Mouse (Mus musculus) E14TG2a.4 (cell line): ENCODE measurements at regions not wholly inside any gene's neighbourhood (a gene's known extent, or its start where the extent isn't known, plus 50 kb on each side); places are given as distances from the start of the nearest gene placed in this dataset.

Source experiments
- H3K27me3 ChIP-seq: 2 replicates; pipeline ENCODE4 v1.6.1; 2014; ENCODE audit warnings: low read length, control low read depth; ENCODE audit not compliant: insufficient read depth
- H3K36me3 ChIP-seq: 2 replicates; pipeline ENCODE4 v1.6.1; 2014; ENCODE audit warnings: low read length, control low read depth; ENCODE audit not compliant: insufficient read depth
- H3K4me1 ChIP-seq: replicated peaks from 2 replicates; pipeline ENCODE4 v1.6.1; 2014; ENCODE audit warnings: low read depth, low read length, control low read depth
- H3K4me3 ChIP-seq: replicated peaks from 2 replicates; pipeline ENCODE4 v1.5.1; 2014; ENCODE audit warnings: mild to moderate bottlenecking, low read length
- H3K9me3 ChIP-seq: 2 replicates; pipeline ENCODE4 v1.6.1; 2014; ENCODE audit warnings: low read length, control low read depth
- CTCF ChIP-seq: conservative IDR thresholded peaks from 2 replicates; pipeline ENCODE4 v1.5.1; 2014; ENCODE audit warnings: low read length
- NANOG ChIP-seq: IDR thresholded peaks from 2 replicates; pipeline ENCODE4 v1.6.1; 2014; ENCODE audit warnings: borderline replicate concordance, low read length, mixed read lengths
- POU5F1 ChIP-seq: IDR thresholded peaks from 2 replicates; pipeline ENCODE4 v1.6.1; 2014; ENCODE audit warnings: low read length, borderline replicate concordance

GRCm38 (mm10) chr4:64645141-64645540 is 478.8 kb upstream of the Pappa start:
- H3K4me3 ChIP-seq: no peak overlapping the region
- TF ChIP-seq NANOG: no peak
- no peak for TF ChIP-seq CTCF
- TF ChIP-seq POU5F1: no peak
- no peaks in the 10 kb centered on the region for H3K9me3 ChIP-seq
- H3K36me3 ChIP-seq: no peaks in the 10 kb centered on the region
- H3K4me1 ChIP-seq: no peaks in the 10 kb centered on the region
- H3K27me3 ChIP-seq: no peaks in the 10 kb centered on the region

- H3K27me3 ChIP-seq: no peaks in the 10 kb centered on the region
- no peak for TF ChIP-seq NANOG
- TF ChIP-seq POU5F1: no peak
- TF ChIP-seq CTCF: no peak
Observed at GRCm38 (mm10) chr4:64654157-64654556, 469.8 kb upstream of the Pappa start.

GRCm38 (mm10) chr4:64655534-64655933 is 468.4 kb upstream of the Pappa start:
- H3K27me3 ChIP-seq: no peaks in the 10 kb centered on the region
- H3K36me3 ChIP-seq: no peaks in the 10 kb centered on the region
- H3K4me3 ChIP-seq: no peak overlapping the region
- TF ChIP-seq POU5F1 (no peak), CTCF (no peak), NANOG (no peak)
- H3K4me1 ChIP-seq: no peaks in the 10 kb centered on the region
- H3K9me3 ChIP-seq: no peaks in the 10 kb centered on the region

More at GRCm38 (mm10) chr4:64654157-64654556, 469.8 kb upstream of the Pappa start:
- Histone ChIP-seq H3K4me3 (no peak overlapping the region), H3K9me3 (no peaks in the 10 kb centered on the region), H3K4me1 (no peaks in the 10 kb centered on the region), H3K36me3 (no peaks in the 10 kb centered on the region)

GRCm38 (mm10) chr4:64663722-64664121 is 460.3 kb upstream of the Pappa start:
- TF ChIP-seq NANOG: no peak
- TF ChIP-seq POU5F1: no peak
- no peak for TF ChIP-seq CTCF
- Histone ChIP-seq H3K9me3 (no peaks in the 10 kb centered on the region), H3K36me3 (no peaks in the 10 kb centered on the region), H3K27me3 (no peaks in the 10 kb centered on the region), H3K4me1 (no peaks in the 10 kb centered on the region), H3K4me3 (no peak overlapping the region)

- Histone ChIP-seq H3K4me3 (no peak overlapping the region), H3K36me3 (no peaks in the 10 kb centered on the region), H3K4me1 (no peaks in the 10 kb centered on the region), H3K9me3 (no peaks in the 10 kb centered on the region), H3K27me3 (no peaks in the 10 kb centered on the region)
- TF ChIP-seq CTCF: no peak
- no peak for TF ChIP-seq POU5F1
- no peak for TF ChIP-seq NANOG
Observed at GRCm38 (mm10) chr4:64667998-64668397, 456.0 kb upstream of the Pappa start.

GRCm38 (mm10) chr4:64669722-64670121 is 454.3 kb upstream of the Pappa start:
- H3K36me3 ChIP-seq: no peaks in the 10 kb centered on the region
- no peaks in the 10 kb centered on the region for H3K9me3 ChIP-seq
- no peaks in the 10 kb centered on the region for H3K27me3 ChIP-seq
- TF ChIP-seq NANOG (no peak), CTCF (no peak), POU5F1 (no peak)
- no peaks in the 10 kb centered on the region for H3K4me1 ChIP-seq
- H3K4me3 ChIP-seq: no peak overlapping the region

GRCm38 (mm10) chr4:64676438-64676837 is 447.5 kb upstream of the Pappa start:
- H3K27me3 ChIP-seq: no peaks in the 10 kb centered on the region
- H3K4me1 ChIP-seq: no peaks in the 10 kb centered on the region
- TF ChIP-seq NANOG (no peak), CTCF (no peak), POU5F1 (no peak)
- H3K36me3 ChIP-seq: no peaks in the 10 kb centered on the region
- no peaks in the 10 kb centered on the region for H3K9me3 ChIP-seq
- H3K4me3 ChIP-seq: no peak overlapping the region

- Histone ChIP-seq H3K36me3 (no peaks in the 10 kb centered on the region), H3K4me1 (no peaks in the 10 kb centered on the region), H3K9me3 (no peaks in the 10 kb centered on the region), H3K27me3 (no peaks in the 10 kb centered on the region), H3K4me3 (no peak overlapping the region)
- TF ChIP-seq CTCF (no peak), POU5F1 (no peak), NANOG (no peak)
Observed at GRCm38 (mm10) chr4:64676881-64677280, 447.1 kb upstream of the Pappa start.

- H3K36me3 ChIP-seq: no peaks in the 10 kb centered on the region
- H3K4me1 ChIP-seq: no peaks in the 10 kb centered on the region
- no peaks in the 10 kb centered on the region for H3K9me3 ChIP-seq
- no peak overlapping the region for H3K4me3 ChIP-seq
- TF ChIP-seq NANOG: no peak
- no peak for TF ChIP-seq POU5F1
- TF ChIP-seq CTCF: no peak
- H3K27me3 ChIP-seq: no peaks in the 10 kb centered on the region
Observed at GRCm38 (mm10) chr4:64684654-64685053, 439.3 kb upstream of the Pappa start.
